Mouse (Mus musculus) left cerebral cortex, postnatal 10 days (tissue): ENCODE data around the gene Tgfb2. TPM values are rescaled to one million over a fixed set of nuclear protein-coding genes. Genes with fewer than 3 reads are reported as not detected.

ENCODE experiments used
- DNase-seq, 2 experiments: peaks; one replicate each; pipeline ENCODE4 v3.0.0; 2021 to 2022; ENCODE audit warnings: low spot score in 2 of 2, mixed read lengths in 1 of 2; ENCODE audit errors: extremely low spot score in 1 of 2
- intact Hi-C: fragments of 180-260 bp; cut with DNase I; formaldehyde crosslinking; loops from one replicate; pipeline ENCODE4 v1.15.1; 2025
- total RNA-seq, 2 experiments: library from RNA; stranded (reverse); gene quantifications; 2 replicates each; pipeline ENCODE4 v1.2.3; 2021

Tgfb2 gene
- total RNA-seq, 2 experiments from 2014 or later: 10.5 to 13.7 TPM

DNA sequence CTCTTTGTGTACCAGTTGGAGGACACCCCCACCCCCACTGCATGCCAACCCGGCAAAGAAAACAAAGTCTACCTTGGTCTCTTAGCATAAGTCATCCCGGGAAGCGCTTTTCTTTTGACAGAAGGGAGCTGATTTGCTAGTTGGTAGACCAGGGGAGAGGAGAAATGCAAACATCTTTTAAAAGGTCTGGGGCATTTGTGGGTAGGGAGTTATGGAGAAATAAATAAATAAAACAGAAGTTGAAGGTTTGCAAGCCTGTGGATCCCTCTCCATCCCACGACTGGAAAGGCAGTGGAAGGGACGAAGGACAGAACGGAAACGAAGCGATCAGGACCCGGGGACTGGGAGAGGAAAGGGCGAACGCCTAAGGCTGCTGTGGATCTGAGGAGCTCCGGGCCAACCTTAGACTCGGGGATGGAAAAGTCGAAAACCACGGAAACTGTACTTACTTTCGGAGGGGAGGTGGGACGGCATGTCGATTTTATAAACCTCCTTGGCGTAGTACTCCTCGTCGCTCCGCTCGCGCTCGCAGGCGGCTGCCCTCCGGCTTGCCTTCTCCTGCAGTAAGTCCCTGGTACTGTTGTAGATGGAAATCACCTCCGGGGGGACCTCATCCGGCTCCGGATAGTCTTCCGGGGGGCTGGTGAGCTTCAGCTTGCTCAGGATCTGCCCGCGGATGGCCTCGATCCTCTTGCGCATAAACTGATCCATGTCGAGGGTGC, 1.6 kb downstream of the Tgfb2 start:
- peak in 1 of 2 experiments; percentile 42 for DNase-seq
- intact Hi-C loops: loop anchor here (5.0 kb wide), 1 partner anchor 47 kb away; no protein-coding TSS in a partner anchor

- DNase-seq: no peak
- intact Hi-C loops: loop anchor here (5.0 kb wide), 1 partner anchor 46 kb away; no protein-coding TSS in a partner anchor
These were observed 2.4 kb downstream of the Tgfb2 start for GRCm38 (mm10) chr1:186703256-186703979.

DNA sequence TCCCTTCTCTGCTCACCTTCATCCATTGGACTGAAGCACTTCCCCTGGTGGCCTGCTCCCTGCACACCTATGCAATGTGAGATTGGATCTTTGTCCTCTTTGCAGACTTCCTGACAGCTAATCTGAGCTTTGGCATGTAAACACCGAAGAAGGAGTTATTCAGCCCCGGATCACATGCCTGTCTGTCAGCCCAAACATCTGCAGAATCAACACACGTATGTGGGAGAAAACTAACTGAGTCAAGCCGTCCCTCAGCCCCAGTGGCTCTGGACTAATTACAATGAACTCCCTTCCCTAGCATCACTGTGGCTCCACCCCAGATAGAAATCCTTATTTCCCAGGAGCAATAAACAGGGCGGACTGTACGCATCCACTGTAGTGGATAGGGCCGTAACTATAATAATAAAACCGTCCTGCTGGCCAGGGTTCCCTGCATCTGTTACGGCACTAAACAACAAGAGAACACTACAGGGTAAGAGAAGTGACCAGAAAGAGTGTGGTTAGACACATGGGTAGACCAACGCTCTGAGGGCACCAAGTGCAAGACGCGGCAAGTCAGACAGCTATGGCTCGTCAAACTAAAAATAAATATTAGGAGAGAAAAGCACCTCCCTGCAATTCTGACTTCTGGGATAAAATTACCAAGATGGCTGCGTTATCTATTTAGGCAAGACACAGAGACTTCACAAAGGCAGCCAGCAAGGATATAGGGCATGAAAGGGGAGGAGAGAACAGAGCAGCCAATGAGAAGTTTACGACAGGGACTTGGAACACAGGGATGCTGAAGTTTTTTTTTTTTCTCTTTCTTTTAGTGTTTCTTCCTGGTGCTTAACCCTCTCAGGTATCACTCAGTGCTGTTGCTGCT, 3.2 kb downstream of the Tgfb2 start:
- no peak for DNase-seq

GRCm38 (mm10) chr1:186701206-186701905, 4.4 kb downstream of the Tgfb2 start:
- intact Hi-C loops: loop anchor here (5.0 kb wide), 1 partner anchor 44 kb away; no protein-coding TSS in a partner anchor
- DNase-seq: no peak

More for the DNA sequence above, 3.2 kb downstream of the Tgfb2 start:
- intact Hi-C loops: loop anchor here (5.0 kb wide), 1 partner anchor 45 kb away; no protein-coding TSS in a partner anchor

DNA sequence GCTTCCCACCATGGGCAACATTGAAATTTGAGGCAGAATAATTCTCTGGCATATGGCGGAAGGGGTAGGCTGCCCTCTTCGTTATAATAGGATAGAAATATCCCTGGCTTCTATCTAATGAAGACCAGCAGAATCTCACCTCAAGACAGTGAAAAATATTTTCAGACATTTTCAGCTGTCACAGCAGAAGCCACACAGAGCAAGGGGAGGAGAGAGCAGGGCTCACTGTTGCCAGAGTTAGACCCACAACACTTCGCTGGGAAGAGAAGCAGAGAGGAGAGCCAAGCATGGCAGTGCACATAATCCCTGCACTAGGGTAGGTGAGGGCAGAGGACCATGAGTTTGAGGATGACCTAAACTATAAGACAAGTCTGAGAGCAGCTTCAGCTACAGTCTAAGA, 5.3 kb downstream of the Tgfb2 start:
- intact Hi-C loops: loop anchor here (5.0 kb wide), 1 partner anchor 43 kb away; no protein-coding TSS in a partner anchor
- no peak for DNase-seq

DNA sequence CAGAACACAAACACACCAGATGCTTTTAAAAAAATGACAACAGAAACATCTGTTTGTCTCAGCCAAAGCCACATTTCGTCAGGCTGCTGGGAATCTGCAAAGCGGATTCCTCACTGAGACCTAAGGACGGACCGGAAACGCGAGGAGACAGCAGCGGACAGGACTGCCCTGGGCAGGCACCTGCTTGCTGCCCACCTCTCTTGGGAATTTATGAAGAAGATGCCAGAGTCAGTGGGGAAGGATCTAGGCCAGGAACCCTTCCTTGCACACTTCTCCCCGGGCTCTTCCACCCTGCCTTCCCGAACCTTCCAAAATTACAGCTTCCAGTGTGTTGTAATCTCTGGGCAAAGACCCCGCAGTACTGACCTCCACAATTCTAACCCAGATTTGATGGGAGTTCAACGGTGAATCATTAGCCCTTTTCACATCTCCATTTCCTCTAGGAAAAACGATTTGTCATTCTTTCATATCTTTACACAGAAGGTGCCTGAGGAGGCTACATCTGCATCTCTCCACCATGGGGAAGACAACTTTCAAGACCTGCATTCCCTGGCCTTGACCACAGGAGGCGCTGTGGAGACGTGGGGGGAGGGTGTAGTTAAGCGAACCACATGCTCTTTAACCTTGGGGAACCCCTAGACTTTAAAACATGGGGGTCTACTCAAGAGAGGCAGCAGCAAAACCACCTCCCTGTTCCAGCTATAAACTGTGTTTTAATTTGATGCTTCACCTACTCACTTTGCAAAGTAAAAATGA, 7.0 kb downstream of the Tgfb2 start:
- intact Hi-C loops: no loop called here

GRCm38 (mm10) chr1:186696231-186696630, 9.6 kb downstream of the Tgfb2 start:
- no peak for DNase-seq
- intact Hi-C loops: no loop called here

More for the DNA sequence above, 7.0 kb downstream of the Tgfb2 start:
- DNase-seq: no peak

- no peak for DNase-seq
- intact Hi-C loops: no loop called here
These were observed 10.4 kb downstream of the Tgfb2 start for GRCm38 (mm10) chr1:186695361-186695760.

GRCm38 (mm10) chr1:186692370-186692769, 13.4 kb downstream of the Tgfb2 start:
- intact Hi-C loops: no loop called here
- DNase-seq: no peak

DNA sequence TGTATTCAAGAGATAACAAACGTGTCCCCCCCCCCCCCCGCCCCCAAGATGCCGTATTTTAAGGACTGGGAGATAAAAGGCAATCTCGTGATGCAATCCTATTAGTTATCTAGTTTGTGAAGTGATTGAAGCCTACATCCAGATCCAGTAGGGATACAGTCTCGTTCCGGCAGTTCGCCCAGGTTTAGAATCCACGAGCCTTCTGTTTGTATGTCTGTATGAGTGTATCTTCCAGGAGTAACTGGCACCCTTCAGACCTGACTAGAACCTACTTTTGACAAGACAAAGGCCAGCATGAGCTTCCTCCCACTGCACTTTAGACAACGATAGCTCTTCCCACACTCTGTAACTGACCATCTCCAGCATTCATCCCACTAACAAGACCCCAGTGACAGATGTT, 14.1 kb downstream of the Tgfb2 start:
- intact Hi-C loops: no loop called here
- DNase-seq: no peak

GRCm38 (mm10) chr1:186684041-186684440, 21.7 kb downstream of the Tgfb2 start:
- peak in 1 of 2 experiments; percentile 57 for DNase-seq
- intact Hi-C loops: no loop called here

DNA sequence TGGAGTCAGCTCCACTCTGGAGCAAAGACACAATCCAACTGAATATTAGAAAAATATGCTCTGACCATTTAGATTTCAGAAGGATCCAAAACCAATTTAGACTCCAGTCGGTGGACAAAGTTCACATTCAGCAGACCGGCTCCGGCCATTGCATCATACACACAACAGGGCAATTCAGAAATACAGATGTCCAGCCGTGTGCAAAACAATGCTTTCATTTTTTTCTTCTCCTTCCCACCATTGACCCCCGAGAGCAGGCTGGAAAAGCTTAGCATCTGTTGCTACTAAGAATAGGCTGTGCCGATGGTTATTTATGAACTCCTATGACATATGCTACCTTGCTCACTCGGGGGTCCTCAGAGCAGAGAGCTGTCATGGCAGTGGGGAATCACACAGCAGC, 23.2 kb downstream of the Tgfb2 start:
- no peak for DNase-seq

DNA sequence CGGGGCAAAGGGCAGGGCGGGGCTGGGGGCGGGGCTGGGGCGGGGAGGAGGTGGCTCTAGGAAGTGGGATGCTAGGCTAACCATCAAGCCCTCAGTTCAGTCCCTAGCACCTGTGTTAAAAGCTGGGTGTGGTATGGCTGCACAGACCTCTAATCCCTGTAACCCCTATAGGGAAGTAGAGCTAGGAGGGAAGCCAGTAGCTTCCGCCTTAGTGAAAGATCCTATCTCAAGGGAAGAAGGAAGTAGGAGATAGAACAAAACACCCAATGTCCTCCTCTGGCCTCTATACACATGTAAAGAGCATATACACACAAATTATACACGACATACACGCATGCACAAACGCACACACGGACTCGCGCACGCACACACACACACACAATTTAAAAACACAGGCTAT, 28.2 kb downstream of the Tgfb2 start:
- intact Hi-C loops: no loop called here
- DNase-seq: no peak

More for the DNA sequence above, 23.2 kb downstream of the Tgfb2 start:
- intact Hi-C loops: no loop called here

DNA sequence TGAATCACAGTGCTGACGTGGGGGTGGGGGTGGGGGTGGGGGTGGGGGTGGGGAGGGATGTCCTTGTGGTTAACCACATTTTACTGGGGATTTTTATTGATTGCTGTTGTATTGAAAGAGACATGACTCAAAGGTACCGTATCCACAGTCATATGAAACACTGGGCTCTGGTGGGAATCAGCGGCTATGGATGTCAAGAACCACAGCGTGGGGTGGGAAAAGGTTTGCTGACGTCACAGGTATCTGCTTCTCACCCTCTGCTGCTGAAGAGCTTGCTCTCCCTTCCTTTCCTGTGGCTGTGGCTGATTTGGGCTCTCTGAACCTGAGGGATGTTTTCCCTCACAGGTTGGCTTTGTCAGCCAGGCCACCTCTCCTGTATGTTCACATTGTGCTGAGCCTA, 29.6 kb downstream of the Tgfb2 start:
- DNase-seq: no peak
- intact Hi-C loops: no loop called here

GRCm38 (mm10) chr1:186675263-186675662, 30.5 kb downstream of the Tgfb2 start:
- intact Hi-C loops: no loop called here
- DNase-seq: no peak

- intact Hi-C loops: no loop called here
- DNase-seq: no peak
These were observed 31.2 kb downstream of the Tgfb2 start for GRCm38 (mm10) chr1:186674621-186675020.

GRCm38 (mm10) chr1:186673166-186673565, 32.6 kb downstream of the Tgfb2 start:
- intact Hi-C loops: no loop called here
- DNase-seq: peak in 1 of 2 experiments; percentile 36

GRCm38 (mm10) chr1:186663412-186663811, 42.4 kb downstream of the Tgfb2 start:
- no peak for DNase-seq
- intact Hi-C loops: no loop called here
